Mouse (Mus musculus): Measurements from ENCODE around the gene Clip4.

GRCm38 (mm10) chr17:71862184-71862583 lies 93.9 kb downstream of the Clip4 start:
- TF ChIP-seq POLR2A (IDR thresholded peaks at IDR 0.05; ENCODE audit: low read depth, low read length) (no peak), CTCF (IDR thresholded peaks at IDR 0.05; ENCODE audit: extremely low read depth, insufficient read length, insufficient replicate concordance, low read depth, low read length) (no peak)
